Mouse (Mus musculus) olfactory bulb, adult 2 months (tissue): ENCODE measurements at regions not wholly inside any gene's neighbourhood (a gene's known extent, or its start where the extent isn't known, plus 50 kb on each side); places are given as distances from the start of the nearest gene placed in this dataset.

ENCODE experiments used
- CTCF ChIP-seq: fragments of 200-500 bp; IDR thresholded peaks from 2 replicates; pipeline ENCODE4 v1.5.1; 2012; ENCODE audit warnings: low read depth, mild to moderate bottlenecking, low read length, moderate library complexity; ENCODE audit not compliant: insufficient read depth
- POLR2A ChIP-seq: fragments of 200-500 bp; IDR thresholded peaks from 2 replicates; pipeline ENCODE4 v1.6.1; 2012; ENCODE audit warnings: mild to moderate bottlenecking, low read depth, low read length, moderate library complexity; ENCODE audit not compliant: insufficient read depth

DNA sequence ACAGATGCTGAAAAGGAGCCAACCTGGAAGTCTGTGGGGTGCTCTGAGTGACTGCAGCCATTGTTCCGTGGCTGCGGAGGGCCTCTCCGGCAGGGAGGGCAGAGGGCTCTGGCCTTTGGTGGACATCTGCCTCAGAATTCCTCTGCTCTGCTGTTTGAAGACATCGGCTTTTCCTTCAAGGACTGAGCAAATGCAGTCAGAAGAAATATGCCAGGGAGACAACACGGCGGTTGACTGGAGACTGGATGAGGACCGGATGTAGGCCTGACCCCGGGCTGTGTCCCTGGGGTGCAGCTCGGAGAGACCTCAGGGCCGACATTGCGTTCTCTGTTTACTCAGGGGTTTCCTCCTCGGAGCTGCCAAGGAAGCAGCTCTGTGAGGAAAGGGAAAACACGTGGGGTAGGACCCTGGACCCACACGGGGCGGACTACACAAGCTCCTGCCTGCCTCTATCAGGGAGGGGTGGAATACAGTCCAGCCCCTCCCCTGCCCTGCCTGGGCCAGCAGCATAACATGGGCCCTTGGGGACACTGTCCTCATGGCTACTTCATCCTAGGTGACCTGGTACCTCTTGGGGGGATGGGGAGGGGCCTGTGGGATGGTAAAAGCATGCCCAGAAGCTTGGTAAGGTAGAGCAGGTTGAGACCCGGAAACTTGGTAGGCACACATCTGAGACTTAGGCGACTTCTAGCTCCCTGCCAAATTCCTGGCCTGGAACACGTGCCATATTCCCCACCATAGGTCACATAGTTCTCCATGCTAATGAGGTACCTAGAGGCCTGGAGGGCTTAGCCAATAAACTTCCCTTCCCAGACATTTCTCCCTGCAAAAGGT is 72.1 kb upstream of the Itga6 start:
- TF ChIP-seq CTCF (no peak), POLR2A (no peak)
